In genomic region chr11:116018106-116018505, GRCm38 (mm10) we compare ENCODE assay signal across 1 mouse cellular context.
TF ChIP-seq lines count a peak whose summit lies in the region.

No protein-coding gene starts in this region.

TF ChIP-seq in CH12.LX, 34 proteins besides CTCF, POLR2A, EP300 and RAD21 (continued from another document):
- TF ChIP-seq PAX5 (IDR thresholded peaks at IDR 0.05; ENCODE audit: low read length) (no peak), ZKSCAN1 (IDR thresholded peaks at IDR 0.05; ENCODE audit: borderline replicate concordance, low read depth, low read length) (peak; percentile 77), ELF1 (IDR thresholded peaks at IDR 0.05; ENCODE audit: low read depth, low read length) (peak; percentile 28; the same call in 1 of the 2 replicates), MAX (IDR thresholded peaks at IDR 0.05; ENCODE audit: low read length) (peak; percentile 54; the same call in 1 of the 2 replicates), NELFE (IDR thresholded peaks at IDR 0.05; ENCODE audit: low read depth, low read length) (no peak), TCF12 (IDR thresholded peaks at IDR 0.05; ENCODE audit: low read depth, low read length) (0 out of 2 replicates have a peak, but pooled peaks have one; percentile 37)
TF ChIP-seq in CH12.LX: peak in this region for 8.
